Mouse (Mus musculus) layer of hippocampus, postnatal 10 days (tissue): ENCODE results near the gene Upf2. TPM values are rescaled to one million over a fixed set of nuclear protein-coding genes. Genes with fewer than 3 reads are reported as not detected.
A peak's percentile ranks its signal among the peaks of the same experiment; 100 is the strongest.
"Not testable (repeated sequence)": the region's sequence is repeated elsewhere in the genome, so short reads cannot be mapped to it uniquely, and the experiment has no call there.

ENCODE experiments used
- DNase-seq, 2 experiments: peaks; one replicate each; pipeline ENCODE4 v3.0.0; 2021; ENCODE audit warnings: low spot score in 2 of 2
- total RNA-seq, 2 experiments: library from RNA; stranded (reverse); gene quantifications; 2 replicates each; pipeline ENCODE4 v1.2.3; 2021

The Upf2 gene
- total RNA-seq, 2 experiments from 2014 or later, result 18.6 to 19.5 TPM

- no peak for DNase-seq
Measured at GRCm38 (mm10) chr2:5948964-5949363, 2.3 kb upstream of the Upf2 start.

- DNase-seq, result not testable (repeated sequence)
Measured at GRCm38 (mm10) chr2:5949821-5950220, 1.4 kb upstream of the Upf2 start.

GRCm38 (mm10) chr2:5950305-5950704 is 964 bp upstream of the Upf2 start:
- no peak for DNase-seq

- DNase-seq, result no peak
Measured at GRCm38 (mm10) chr2:5951621-5952211, 447 bp downstream of the Upf2 start.

- DNase-seq, result no peak
Measured at GRCm38 (mm10) chr2:5957705-5958104, 6.4 kb downstream of the Upf2 start.

- no peak for DNase-seq
Measured at GRCm38 (mm10) chr2:5962265-5962664, 11.0 kb downstream of the Upf2 start.

- DNase-seq, result not testable (repeated sequence)
Measured at GRCm38 (mm10) chr2:5963729-5964128, 12.5 kb downstream of the Upf2 start.

- no peak for DNase-seq
Measured at GRCm38 (mm10) chr2:5965972-5966371, 14.7 kb downstream of the Upf2 start.

GRCm38 (mm10) chr2:5970629-5971028 is 19.4 kb downstream of the Upf2 start:
- DNase-seq, result not testable (repeated sequence)

GRCm38 (mm10) chr2:5977532-5977931 is 26.3 kb downstream of the Upf2 start:
- no peak for DNase-seq

GRCm38 (mm10) chr2:5995538-5995937 is 44.3 kb downstream of the Upf2 start:
- peak; percentile 45 to 58 for DNase-seq

- DNase-seq, result no peak
Measured at GRCm38 (mm10) chr2:6003949-6004348, 52.7 kb downstream of the Upf2 start.

GRCm38 (mm10) chr2:6014532-6014931 is 63.3 kb downstream of the Upf2 start:
- no peak for DNase-seq

GRCm38 (mm10) chr2:6015182-6015581 is 63.9 kb downstream of the Upf2 start:
- DNase-seq, result not testable (repeated sequence)

- no peak for DNase-seq
Measured at GRCm38 (mm10) chr2:6020570-6020969, 69.3 kb downstream of the Upf2 start.

- peak in 1 of 2 experiments; percentile 7 for DNase-seq
Measured at GRCm38 (mm10) chr2:6042644-6043043, 91.4 kb downstream of the Upf2 start.

- peak in 1 of 2 experiments; percentile 6 for DNase-seq
Measured at GRCm38 (mm10) chr2:6046796-6047195, 95.5 kb downstream of the Upf2 start.

- no peak for DNase-seq
Measured at GRCm38 (mm10) chr2:6048570-6048969, 97.3 kb downstream of the Upf2 start.

GRCm38 (mm10) chr2:6049018-6049417 is 97.7 kb downstream of the Upf2 start:
- no peak for DNase-seq

- no peak for DNase-seq
Measured at GRCm38 (mm10) chr2:6055466-6055865, 104.2 kb downstream of the Upf2 start.

GRCm38 (mm10) chr2:6056518-6056917 is 105.2 kb downstream of the Upf2 start:
- DNase-seq, result no peak

GRCm38 (mm10) chr2:6059291-6059690 is 108.0 kb downstream of the Upf2 start:
- no peak for DNase-seq

- no peak for DNase-seq
Measured at GRCm38 (mm10) chr2:6060071-6060804, 109.0 kb downstream of the Upf2 start.
